Mouse (Mus musculus): Measurements from ENCODE around the gene Dcaf11. TPM values are rescaled to one million over a fixed set of nuclear protein-coding genes. Genes with fewer than 3 reads are reported as not detected.

Dcaf11 gene
- polyA plus RNA-seq, 1 experiment from 2014 or later = 111 TPM

- Histone ChIP-seq H3K4me1 (replicated peaks) (peaks cover 17% of the 10 kb centered on the region), H3K4me3 (no peak overlapping the region), H3K4me2 (no peak overlapping the region), H3K27ac (replicated peaks) (no peak overlapping the region), H3K27me3 (no peaks in the 10 kb centered on the region), H3K36me3 (no peaks in the 10 kb centered on the region), H3K9me3 (no peaks in the 10 kb centered on the region), H3K9ac (no peak overlapping the region)
- WGBS = 53% methylated on average over 6 of the region's 6 CpGs
- no peak for ATAC-seq (ENCODE audit: low FRiP score, low read depth)
These were observed 23.6 kb upstream of the Dcaf11 start for GRCm38 (mm10) chr14:55536116-55536745.

- Histone ChIP-seq H3K4me1 (replicated peaks) (peaks cover 28% of the 10 kb centered on the region), H3K4me3 (peak within 1 kb of the TSS; percentile 50), H3K4me2 (peak within 1 kb of the TSS; percentile 69), H3K9me3 (no peaks in the 10 kb centered on the region), H3K9ac (peak within 1 kb of the TSS; percentile 62), H3K27me3 (no peaks in the 10 kb centered on the region), H3K36me3 (peaks cover 7% of the 10 kb centered on the region; the same call in 1 of the 2 replicates), H3K27ac (replicated peaks) (peak within 1 kb of the TSS; percentile 84)
- ATAC-seq (ENCODE audit: low FRiP score, low read depth) = peak; percentile 90
- WGBS = under 1% methylated on average over 31 of the region's 32 CpGs
These were observed 19.6 kb upstream of the Dcaf11 start, which contains the start of gene Pck2 for GRCm38 (mm10) chr14:55540067-55540786. TSS of gene Pck2 (plus strand) at chr14:55540266.

- peaks cover 8% of the 10 kb centered on the region; the same call in 1 of the 2 replicates for H3K36me3 ChIP-seq
- WGBS = 6% methylated on average over 10 of the region's 10 CpGs
- peaks cover 28% of the 10 kb centered on the region for H3K4me1 ChIP-seq (replicated peaks)
- no peaks in the 10 kb centered on the region for H3K9me3 ChIP-seq
- H3K4me2 ChIP-seq = peak overlapping the region; percentile 69
- peak overlapping the region; percentile 84 for H3K27ac ChIP-seq (replicated peaks)
- peak overlapping the region; percentile 62 for H3K9ac ChIP-seq
- H3K4me3 ChIP-seq = peak overlapping the region; percentile 50
- H3K27me3 ChIP-seq = no peaks in the 10 kb centered on the region
- ATAC-seq (ENCODE audit: low FRiP score, low read depth) = peak; percentile 58
These were observed 19.0 kb upstream of the Dcaf11 start for GRCm38 (mm10) chr14:55540787-55541321.

GRCm38 (mm10) chr14:55542268-55542667 is 17.5 kb upstream of the Dcaf11 start:
- Histone ChIP-seq H3K9ac (no peak overlapping the region), H3K36me3 (peaks cover 16% of the 10 kb centered on the region; the same call in 1 of the 2 replicates), H3K4me1 (replicated peaks) (peaks cover 28% of the 10 kb centered on the region), H3K27me3 (no peaks in the 10 kb centered on the region), H3K4me3 (no peak overlapping the region), H3K4me2 (no peak overlapping the region), H3K9me3 (no peaks in the 10 kb centered on the region), H3K27ac (replicated peaks) (no peak overlapping the region)
- ATAC-seq (ENCODE audit: low FRiP score, low read depth) = no peak
- WGBS = 96% methylated on average over 12 of the region's 12 CpGs

- no peak overlapping the region for H3K9ac ChIP-seq
- no peak overlapping the region for H3K4me3 ChIP-seq
- ATAC-seq (ENCODE audit: low FRiP score, low read depth) = no peak
- H3K9me3 ChIP-seq = no peaks in the 10 kb centered on the region
- 59% methylated on average over 9 of the region's 9 CpGs for WGBS
- no peak overlapping the region for H3K4me2 ChIP-seq
- H3K4me1 ChIP-seq (replicated peaks) = peaks cover 28% of the 10 kb centered on the region
- peaks cover 27% of the 10 kb centered on the region for H3K36me3 ChIP-seq
- no peak overlapping the region for H3K27ac ChIP-seq (replicated peaks)
- no peaks in the 10 kb centered on the region for H3K27me3 ChIP-seq
These were observed 15.5 kb upstream of the Dcaf11 start for GRCm38 (mm10) chr14:55544334-55544733.

- WGBS = 81% methylated on average over 6 of the region's 6 CpGs
- H3K4me1 ChIP-seq (replicated peaks) = no peaks in the 10 kb centered on the region
- no peak overlapping the region for H3K4me2 ChIP-seq
- no peaks in the 10 kb centered on the region for H3K27me3 ChIP-seq
- peaks cover 20% of the 10 kb centered on the region for H3K36me3 ChIP-seq
- no peaks in the 10 kb centered on the region for H3K9me3 ChIP-seq
- no peak overlapping the region for H3K27ac ChIP-seq (replicated peaks)
- no peak overlapping the region for H3K4me3 ChIP-seq
- no peak overlapping the region for H3K9ac ChIP-seq
- no peak for ATAC-seq (ENCODE audit: low FRiP score, low read depth)
These were observed 9.6 kb upstream of the Dcaf11 start for GRCm38 (mm10) chr14:55550191-55550590.

- no peaks in the 10 kb centered on the region for H3K4me1 ChIP-seq (replicated peaks)
- H3K36me3 ChIP-seq = peaks cover 14% of the 10 kb centered on the region
- no peak overlapping the region for H3K4me2 ChIP-seq
- no peak overlapping the region for H3K4me3 ChIP-seq
- whole genome bisulfite sequencing = 67% methylated on average over 5 of the region's 5 CpGs
- no peaks in the 10 kb centered on the region for H3K9me3 ChIP-seq
- no peaks in the 10 kb centered on the region for H3K27me3 ChIP-seq
- ATAC-seq (ENCODE audit: low FRiP score, low read depth) = no peak
- H3K27ac ChIP-seq (replicated peaks) = no peak overlapping the region
- H3K9ac ChIP-seq = no peak overlapping the region
These were observed 8.5 kb upstream of the Dcaf11 start for GRCm38 (mm10) chr14:55551347-55551746.

GRCm38 (mm10) chr14:55551794-55552193 is 8.0 kb upstream of the Dcaf11 start:
- Histone ChIP-seq H3K9me3 (no peaks in the 10 kb centered on the region), H3K4me1 (replicated peaks) (no peaks in the 10 kb centered on the region), H3K27me3 (no peaks in the 10 kb centered on the region), H3K4me2 (no peak overlapping the region), H3K9ac (no peak overlapping the region), H3K27ac (replicated peaks) (no peak overlapping the region), H3K36me3 (peaks cover 11% of the 10 kb centered on the region), H3K4me3 (no peak overlapping the region)
- 92% methylated on average over 8 of the region's 8 CpGs for WGBS
- ATAC-seq (ENCODE audit: low FRiP score, low read depth) = no peak

GRCm38 (mm10) chr14:55554635-55555034 is 5.2 kb upstream of the Dcaf11 start:
- H3K4me3 ChIP-seq = no peak overlapping the region
- no peaks in the 10 kb centered on the region for H3K36me3 ChIP-seq
- H3K9me3 ChIP-seq = no peaks in the 10 kb centered on the region
- H3K27me3 ChIP-seq = no peaks in the 10 kb centered on the region
- H3K9ac ChIP-seq = no peak overlapping the region
- ATAC-seq (ENCODE audit: low FRiP score, low read depth) = no peak
- no peak overlapping the region for H3K4me2 ChIP-seq
- H3K27ac ChIP-seq (replicated peaks) = no peak overlapping the region
- peaks cover 7% of the 10 kb centered on the region for H3K4me1 ChIP-seq (replicated peaks)

- no peak overlapping the region for H3K4me2 ChIP-seq
- no peak for ATAC-seq (ENCODE audit: low FRiP score, low read depth)
- H3K9ac ChIP-seq = no peak overlapping the region
- no peaks in the 10 kb centered on the region for H3K9me3 ChIP-seq
- no peaks in the 10 kb centered on the region for H3K27me3 ChIP-seq
- peaks cover 7% of the 10 kb centered on the region for H3K4me1 ChIP-seq (replicated peaks)
- WGBS = 86% methylated on average over 3 of the region's 3 CpGs
- no peak overlapping the region for H3K4me3 ChIP-seq
- no peak overlapping the region for H3K27ac ChIP-seq (replicated peaks)
- H3K36me3 ChIP-seq = no peaks in the 10 kb centered on the region
These were observed 4.0 kb upstream of the Dcaf11 start for GRCm38 (mm10) chr14:55555788-55556187.

GRCm38 (mm10) chr14:55557003-55557402 is 2.8 kb upstream of the Dcaf11 start:
- no peaks in the 10 kb centered on the region for H3K9me3 ChIP-seq
- H3K9ac ChIP-seq = no peak overlapping the region
- H3K4me3 ChIP-seq = no peak overlapping the region
- no peak overlapping the region for H3K4me2 ChIP-seq
- H3K36me3 ChIP-seq = no peaks in the 10 kb centered on the region
- peaks cover 18% of the 10 kb centered on the region for H3K4me1 ChIP-seq (replicated peaks)
- H3K27me3 ChIP-seq = no peaks in the 10 kb centered on the region
- 28% methylated on average over 5 of the region's 5 CpGs for WGBS
- no peak overlapping the region for H3K27ac ChIP-seq (replicated peaks)
- ATAC-seq (ENCODE audit: low FRiP score, low read depth) = no peak

- Histone ChIP-seq H3K4me2 (no peak overlapping the region), H3K36me3 (no peaks in the 10 kb centered on the region), H3K27me3 (no peaks in the 10 kb centered on the region), H3K27ac (replicated peaks) (no peak overlapping the region), H3K9ac (no peak overlapping the region), H3K4me3 (no peak overlapping the region), H3K9me3 (no peaks in the 10 kb centered on the region), H3K4me1 (replicated peaks) (peaks cover 24% of the 10 kb centered on the region)
- ATAC-seq (ENCODE audit: low FRiP score, low read depth) = no peak
- 89% methylated on average over 3 of the region's 3 CpGs for WGBS
These were observed 2.2 kb upstream of the Dcaf11 start for GRCm38 (mm10) chr14:55557587-55557986.
